Mouse (Mus musculus) embryonic facial prominence, embryonic 10.5 days (tissue): ENCODE data around the gene Atf2. TPM values are rescaled to one million over a fixed set of nuclear protein-coding genes. Genes with fewer than 3 reads are reported as not detected.
A peak's percentile ranks its signal among the peaks of the same experiment; 100 is the strongest.
"Not testable (repeated sequence)": the region's sequence is repeated elsewhere in the genome, so short reads cannot be mapped to it uniquely, and the experiment has no call there.

Source experiments
- DNase-seq: peaks from one replicate; pipeline ENCODE4 v3.0.0-alpha.2; 2017; ENCODE audit warnings: low spot score
- H3K27ac ChIP-seq: fragments of 300-500 bp; sonication (generic); replicated peaks from 2 replicates; pipeline ENCODE4 v1.5.1; 2016; ENCODE audit warnings: mild to moderate bottlenecking
- H3K27me3 ChIP-seq: fragments of 300-500 bp; sonication (generic); replicated peaks from 2 replicates; pipeline ENCODE4 v1.6.1; 2016; ENCODE audit warnings: low read depth, mild to moderate bottlenecking; ENCODE audit not compliant: poor library complexity, severe bottlenecking
- H3K36me3 ChIP-seq: fragments of 300-500 bp; sonication (generic); replicated peaks from 2 replicates; pipeline ENCODE4 v1.6.1; 2016; ENCODE audit warnings: mild to moderate bottlenecking, moderate library complexity
- H3K4me1 ChIP-seq: fragments of 300-500 bp; sonication (generic); 2 replicates; pipeline ENCODE4 v1.6.1; 2016
- H3K4me3 ChIP-seq: fragments of 300-500 bp; sonication (generic); 2 replicates; pipeline ENCODE4 v1.5.1; 2016; ENCODE audit warnings: mild to moderate bottlenecking, moderate library complexity
- H3K9me3 ChIP-seq: fragments of 300-500 bp; sonication (generic); 2 replicates; pipeline ENCODE4 v1.6.1; 2016; ENCODE audit warnings: mild to moderate bottlenecking
- WGBS: fragments of 180-500 bp; shearing (Covaris S2); methylation state at CpG from one replicate; pipeline ENCODE4 v1.1.7; 2016; 5-methylcytosine and 5-hydroxymethylcytosine counted together
- polyA plus RNA-seq: library from polyadenylated mRNA; unstranded; fragments of >200 nt; fragmentation: Nextera tagmentation; extraction: Ambion mirVana; gene quantifications from 2 replicates; pipeline ENCODE4 v1.2.1, GENCODE M21; 2016

The Atf2 gene
- polyA plus RNA-seq, 1 experiment from 2014 or later, result 80.0 TPM

DNA sequence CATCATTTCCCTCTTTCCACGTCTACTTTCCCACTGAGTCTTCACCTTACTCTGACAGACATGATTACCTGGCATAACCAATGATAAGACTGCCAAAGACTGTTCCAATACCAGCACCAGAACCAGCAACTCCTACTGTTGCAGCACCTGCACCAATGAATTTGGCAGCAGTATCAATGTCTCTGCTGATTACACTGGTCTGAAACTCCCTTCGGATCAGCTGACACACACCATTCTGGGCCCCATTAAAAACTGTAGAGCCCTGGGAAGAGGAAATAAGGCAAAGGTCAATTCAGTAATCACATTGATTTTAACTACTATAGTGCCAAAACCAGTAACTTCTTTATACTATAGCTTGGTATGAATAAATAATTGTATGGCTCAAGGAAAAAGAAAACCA, 16.7 kb upstream of the Atf2 start:
- Histone ChIP-seq H3K27me3 (no peaks in the 10 kb centered on the region), H3K27ac (no peak overlapping the region), H3K9me3 (no peaks in the 10 kb centered on the region), H3K36me3 (peaks cover 55% of the 10 kb centered on the region), H3K4me3 (0 out of 2 replicates have a peak overlapping the region, but pooled peaks have one; percentile 23), H3K4me1 (peaks cover 14% of the 10 kb centered on the region)
- DNase-seq, result no peak
- WGBS, result 88% methylated on average over 2 of the region's 2 CpGs

DNA sequence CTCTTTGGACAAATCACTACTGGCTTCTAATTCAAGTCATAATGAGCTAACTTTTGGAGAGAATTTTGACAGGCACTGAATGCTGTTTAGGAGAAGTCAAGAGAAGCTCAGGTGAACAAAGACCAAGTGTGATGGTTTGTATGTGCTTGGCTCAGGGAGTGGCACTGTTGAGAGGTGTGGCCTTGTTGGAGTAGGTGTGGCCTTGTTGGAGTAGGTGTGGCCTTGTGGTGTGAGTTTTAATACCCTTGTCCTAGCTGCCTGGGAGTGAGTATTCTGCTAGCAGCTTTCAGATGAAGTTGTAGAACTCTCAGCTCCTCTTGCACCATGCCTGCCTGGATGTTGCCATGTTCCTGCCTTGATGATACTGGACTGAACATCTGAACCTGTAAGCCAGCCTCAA, 12.2 kb upstream of the Atf2 start:
- H3K27ac ChIP-seq, H3K9me3 ChIP-seq, H3K27me3 ChIP-seq, H3K4me3 ChIP-seq, H3K4me1 ChIP-seq, DNase-seq: not testable (repeated sequence)
- H3K36me3 ChIP-seq, result peaks cover 64% of the 10 kb centered on the region

DNA sequence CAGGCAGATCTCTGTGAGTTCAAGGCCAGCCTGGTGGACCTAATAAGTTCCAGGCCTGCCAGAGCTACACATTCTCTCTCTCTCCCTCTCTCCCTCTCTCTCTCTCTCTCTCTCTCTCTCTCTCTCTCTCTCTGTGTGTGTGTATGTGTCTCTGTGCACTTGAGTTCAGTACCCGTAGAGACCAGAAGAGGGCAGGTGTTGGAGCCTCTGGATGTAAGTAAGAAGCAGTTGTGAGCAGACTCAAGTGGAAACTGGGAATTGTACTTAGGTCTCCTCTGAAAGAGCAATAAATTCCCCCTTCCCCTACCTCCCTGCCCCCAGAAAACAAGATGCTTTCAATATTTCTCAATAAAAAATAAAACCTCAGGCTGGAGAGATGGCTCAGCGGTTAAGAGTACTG, 11.1 kb upstream of the Atf2 start:
- no peak overlapping the region for H3K4me3 ChIP-seq
- H3K4me1 ChIP-seq, result no peaks in the 10 kb centered on the region
- no peaks in the 10 kb centered on the region for H3K27me3 ChIP-seq
- no peaks in the 10 kb centered on the region for H3K9me3 ChIP-seq
- H3K36me3 ChIP-seq, result peaks cover 52% of the 10 kb centered on the region
- no peak for DNase-seq
- WGBS, result 94% methylated on average over 2 of the region's 2 CpGs
- no peak overlapping the region for H3K27ac ChIP-seq

DNA sequence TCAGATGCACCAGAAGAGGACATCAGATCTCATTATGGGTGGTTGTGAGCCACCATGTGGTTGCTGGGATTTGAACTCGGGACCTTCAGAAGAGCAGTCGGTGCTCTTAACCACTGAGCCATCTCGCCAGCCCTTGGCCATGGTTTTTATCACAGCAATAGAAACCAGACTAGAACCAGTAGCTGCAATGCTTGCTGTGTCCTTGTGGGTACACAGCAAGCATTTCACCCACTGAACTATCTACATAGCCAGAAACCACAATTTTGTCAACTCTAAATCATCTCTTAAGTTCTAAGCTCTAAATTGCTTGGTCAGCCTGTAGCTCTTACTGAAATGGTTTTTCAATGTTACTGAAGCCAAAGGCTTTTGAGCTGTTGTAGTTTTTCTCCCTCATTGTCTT, 9.9 kb upstream of the Atf2 start:
- DNase-seq, H3K4me3 ChIP-seq, H3K27ac ChIP-seq, H3K9me3 ChIP-seq, H3K4me1 ChIP-seq, H3K27me3 ChIP-seq: not testable (repeated sequence)
- WGBS, result 97% methylated on average over 3 of the region's 3 CpGs
- peaks cover 40% of the 10 kb centered on the region for H3K36me3 ChIP-seq

DNA sequence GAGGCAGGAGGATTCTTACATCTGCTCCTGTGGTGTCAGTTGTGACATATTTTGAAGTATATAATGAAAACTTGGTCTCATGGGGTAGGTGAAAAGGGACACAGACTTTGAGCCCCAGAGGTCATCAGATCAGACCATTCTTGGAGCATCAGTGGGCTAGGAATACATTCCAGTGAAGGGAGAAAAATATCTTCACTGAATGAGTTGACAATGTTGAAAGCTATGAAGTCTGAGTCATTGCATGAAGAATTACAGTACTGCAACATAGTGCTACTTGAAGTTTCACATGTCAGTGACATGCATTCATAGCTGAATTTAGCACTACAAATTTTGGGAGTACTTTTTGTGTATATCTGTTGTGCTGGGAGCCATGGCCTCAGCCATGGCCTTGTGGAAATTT, 8.7 kb upstream of the Atf2 start:
- peaks cover 29% of the 10 kb centered on the region for H3K36me3 ChIP-seq

DNA sequence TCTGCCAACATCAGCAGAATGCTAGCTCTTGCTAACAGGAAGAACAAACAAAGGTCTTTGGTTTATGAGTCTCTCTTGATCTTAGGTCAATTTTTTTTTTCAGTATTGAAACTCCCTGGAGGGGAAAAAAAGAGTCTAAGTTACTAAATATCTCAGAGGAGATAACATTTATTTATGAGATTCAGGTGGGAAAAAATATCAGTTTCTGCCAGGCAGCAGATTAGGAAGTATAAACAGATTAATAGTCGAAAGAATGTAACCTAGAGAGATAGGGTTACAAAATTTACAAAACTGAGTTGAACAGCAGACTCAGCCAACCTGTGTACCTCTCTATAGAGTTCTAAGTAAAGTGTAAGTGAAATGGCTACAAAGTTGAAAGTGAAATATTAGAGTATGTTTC, 7.9 kb upstream of the Atf2 start:
- H3K4me1 ChIP-seq, result no peaks in the 10 kb centered on the region
- H3K4me3 ChIP-seq, result no peak overlapping the region
- no peak for DNase-seq
- no peak overlapping the region for H3K27ac ChIP-seq
- peaks cover 21% of the 10 kb centered on the region for H3K36me3 ChIP-seq
- 81% methylated on average over 1 of the region's 1 CpGs for WGBS
- no peaks in the 10 kb centered on the region for H3K27me3 ChIP-seq
- H3K9me3 ChIP-seq, result no peaks in the 10 kb centered on the region

More for the DNA sequence above, 8.7 kb upstream of the Atf2 start:
- no peak overlapping the region for H3K27ac ChIP-seq
- no peak overlapping the region for H3K4me3 ChIP-seq
- DNase-seq, result no peak
- H3K4me1 ChIP-seq, result no peaks in the 10 kb centered on the region
- no peaks in the 10 kb centered on the region for H3K9me3 ChIP-seq
- H3K27me3 ChIP-seq, result no peaks in the 10 kb centered on the region

DNA sequence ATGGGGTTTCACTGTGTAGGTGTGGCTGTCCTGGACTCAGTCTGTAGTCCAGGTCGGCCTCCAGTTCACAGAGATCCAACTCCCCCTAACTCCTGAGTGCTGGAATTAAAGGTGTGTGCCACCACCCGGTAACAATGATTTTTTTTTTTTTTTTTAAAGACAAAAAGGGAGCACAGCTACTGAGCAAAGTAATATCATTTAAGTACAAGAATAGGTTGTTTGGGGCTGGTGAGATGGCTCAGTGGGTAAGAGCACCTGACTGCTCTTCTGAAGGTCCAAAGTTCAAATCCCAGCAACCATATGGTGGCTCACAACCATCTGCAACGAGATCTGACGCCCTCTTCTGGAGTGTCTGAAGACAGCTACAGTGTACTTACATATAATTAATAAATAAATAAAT, 4.5 kb upstream of the Atf2 start:
- H3K36me3 ChIP-seq, H3K4me1 ChIP-seq, H3K4me3 ChIP-seq, H3K9me3 ChIP-seq, DNase-seq, H3K27ac ChIP-seq, H3K27me3 ChIP-seq: not testable (repeated sequence)
- 75% methylated on average over 4 of the region's 4 CpGs for WGBS

DNA sequence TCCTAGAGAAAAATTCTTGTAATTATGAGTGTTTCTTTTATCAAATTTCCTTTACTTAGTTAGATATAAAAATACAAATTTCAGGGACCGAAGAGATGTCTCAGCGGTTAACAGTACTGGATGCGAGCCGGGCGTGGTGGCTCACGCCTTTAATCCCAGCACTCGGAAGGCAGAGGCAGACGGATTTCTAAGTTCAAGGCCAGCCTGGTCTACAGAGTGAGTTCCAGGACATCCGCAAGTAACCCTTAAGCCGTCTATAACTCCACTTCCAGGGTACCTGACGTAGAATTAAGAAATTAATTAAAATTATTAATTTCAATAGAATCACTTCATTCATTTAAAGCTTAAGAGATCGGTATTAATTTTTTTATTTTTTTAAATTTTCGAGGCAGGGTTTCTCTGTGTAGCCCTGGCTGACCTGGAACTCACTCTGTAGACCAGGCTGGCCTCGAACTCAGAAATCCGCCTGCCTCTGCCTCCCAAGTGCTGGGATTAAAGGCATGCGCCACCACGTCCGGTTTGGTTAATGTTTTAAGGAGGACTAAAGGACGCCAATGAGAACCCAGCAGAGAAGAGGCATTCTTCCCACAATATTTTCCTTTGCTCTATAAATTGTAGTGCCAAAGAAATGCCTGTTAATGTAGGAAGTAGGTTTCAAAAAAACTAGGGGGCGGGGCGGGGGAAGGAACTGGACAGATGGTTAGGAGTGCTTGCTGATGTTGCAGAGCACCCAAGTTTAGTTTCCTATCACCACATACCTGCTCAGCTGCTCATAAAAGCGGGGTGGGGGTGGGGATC, 1.2 kb upstream of the Atf2 start:
- WGBS, result 69% methylated on average over 22 of the region's 22 CpGs
- no peaks in the 10 kb centered on the region for H3K27me3 ChIP-seq
- no peak for DNase-seq
- H3K36me3 ChIP-seq, result peaks cover 14% of the 10 kb centered on the region
- H3K9me3 ChIP-seq, result no peaks in the 10 kb centered on the region
- peaks cover 10% of the 10 kb centered on the region for H3K4me1 ChIP-seq
- peak overlapping the region; percentile 97 for H3K27ac ChIP-seq
- peak overlapping the region; percentile 94 for H3K4me3 ChIP-seq

DNA sequence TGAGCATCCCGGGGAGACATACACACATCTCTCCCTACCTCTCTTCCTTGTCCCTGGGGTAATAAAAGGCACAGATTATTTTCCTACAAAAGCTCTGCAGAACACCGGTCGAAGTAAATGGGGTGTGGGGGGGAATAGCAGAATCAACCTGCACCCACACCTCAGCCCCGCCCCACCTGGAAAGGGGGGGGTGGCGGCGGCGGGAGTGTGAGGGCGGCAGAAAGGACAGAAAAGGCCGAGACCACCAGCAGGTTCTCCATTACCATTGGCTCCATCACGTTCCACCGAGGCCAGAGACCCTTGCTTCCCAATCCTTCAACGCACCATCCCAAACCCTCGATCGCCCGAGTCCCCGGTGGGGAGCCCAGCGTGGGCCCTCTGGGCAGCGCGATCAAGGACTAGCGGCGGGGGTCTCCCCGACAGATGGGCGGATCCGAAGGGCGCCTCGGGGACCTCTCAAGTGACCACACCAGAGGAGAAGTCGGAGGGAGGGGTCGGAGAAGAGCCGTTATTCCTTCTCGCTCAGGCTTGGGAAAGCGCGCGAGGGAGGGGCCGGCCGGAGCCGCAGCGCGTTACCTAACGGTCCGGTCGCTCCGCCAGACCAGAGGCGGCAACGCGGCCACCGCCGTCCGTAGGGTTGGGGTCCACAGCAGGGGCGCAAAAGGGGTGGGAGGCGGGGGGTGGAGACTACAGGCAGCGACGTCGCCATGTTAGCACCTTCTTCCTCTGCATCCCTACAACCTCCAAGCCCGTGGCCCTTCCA, 557 bp downstream of the Atf2 start:
- no peak for DNase-seq
- WGBS, result under 1% methylated on average over 54 of the region's 54 CpGs
- peaks cover 18% of the 10 kb centered on the region for H3K36me3 ChIP-seq
- no peaks in the 10 kb centered on the region for H3K9me3 ChIP-seq
- H3K27me3 ChIP-seq, result no peaks in the 10 kb centered on the region
- H3K4me3 ChIP-seq, result peak overlapping the region; percentile 94
- H3K27ac ChIP-seq, result peak overlapping the region; percentile 97
- peaks cover 10% of the 10 kb centered on the region for H3K4me1 ChIP-seq

DNA sequence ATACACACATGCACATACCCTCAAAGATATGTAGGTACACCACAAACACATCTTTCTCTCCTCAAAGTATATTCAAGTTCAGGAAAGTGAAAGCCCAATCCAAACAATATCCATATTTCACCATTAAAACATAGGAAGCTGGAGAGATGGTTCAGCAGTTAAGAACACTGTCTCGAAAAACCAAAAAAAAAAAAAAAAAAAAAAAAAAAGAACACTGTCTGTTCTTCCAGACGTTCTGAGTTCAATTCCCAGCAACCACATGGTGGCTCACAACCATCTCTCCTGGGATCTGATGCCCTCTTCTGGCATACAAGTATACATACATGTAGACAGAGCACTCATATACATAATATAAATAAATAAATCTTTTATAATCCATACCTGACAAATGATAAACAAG, 6.4 kb downstream of the Atf2 start:
- DNase-seq, result no peak
- Histone ChIP-seq H3K36me3 (peaks cover 21% of the 10 kb centered on the region), H3K27me3 (no peaks in the 10 kb centered on the region), H3K27ac (no peak overlapping the region), H3K4me1 (peaks cover 2% of the 10 kb centered on the region), H3K4me3 (no peak overlapping the region), H3K9me3 (no peaks in the 10 kb centered on the region)
- 78% methylated on average over 2 of the region's 2 CpGs for WGBS

DNA sequence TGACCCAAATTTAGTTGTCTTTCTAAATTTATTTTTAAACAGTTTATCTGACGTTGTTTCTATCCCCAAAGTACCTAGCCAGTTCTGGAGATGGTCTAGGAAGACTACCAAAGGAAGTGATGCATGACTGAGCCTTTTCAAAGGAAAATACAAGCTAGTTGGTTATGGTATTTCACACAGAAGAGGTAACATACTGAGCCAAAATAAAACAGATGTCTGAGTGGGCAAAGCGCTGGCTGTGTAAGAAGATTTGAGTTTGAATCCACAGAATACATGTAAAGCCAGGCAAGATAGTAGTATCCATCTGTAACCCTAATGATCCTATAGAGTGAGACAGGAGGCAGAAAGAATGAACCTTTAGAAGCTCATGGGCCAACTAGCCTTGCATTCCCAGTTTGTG, 14.5 kb downstream of the Atf2 start:
- no peak for DNase-seq
- WGBS, result 91% methylated on average over 2 of the region's 2 CpGs
- H3K36me3 ChIP-seq, result peaks cover 45% of the 10 kb centered on the region
- H3K27ac ChIP-seq, result no peak overlapping the region
- no peak overlapping the region for H3K4me3 ChIP-seq
- H3K4me1 ChIP-seq, result no peaks in the 10 kb centered on the region
- H3K9me3 ChIP-seq, result no peaks in the 10 kb centered on the region
- H3K27me3 ChIP-seq, result no peaks in the 10 kb centered on the region

DNA sequence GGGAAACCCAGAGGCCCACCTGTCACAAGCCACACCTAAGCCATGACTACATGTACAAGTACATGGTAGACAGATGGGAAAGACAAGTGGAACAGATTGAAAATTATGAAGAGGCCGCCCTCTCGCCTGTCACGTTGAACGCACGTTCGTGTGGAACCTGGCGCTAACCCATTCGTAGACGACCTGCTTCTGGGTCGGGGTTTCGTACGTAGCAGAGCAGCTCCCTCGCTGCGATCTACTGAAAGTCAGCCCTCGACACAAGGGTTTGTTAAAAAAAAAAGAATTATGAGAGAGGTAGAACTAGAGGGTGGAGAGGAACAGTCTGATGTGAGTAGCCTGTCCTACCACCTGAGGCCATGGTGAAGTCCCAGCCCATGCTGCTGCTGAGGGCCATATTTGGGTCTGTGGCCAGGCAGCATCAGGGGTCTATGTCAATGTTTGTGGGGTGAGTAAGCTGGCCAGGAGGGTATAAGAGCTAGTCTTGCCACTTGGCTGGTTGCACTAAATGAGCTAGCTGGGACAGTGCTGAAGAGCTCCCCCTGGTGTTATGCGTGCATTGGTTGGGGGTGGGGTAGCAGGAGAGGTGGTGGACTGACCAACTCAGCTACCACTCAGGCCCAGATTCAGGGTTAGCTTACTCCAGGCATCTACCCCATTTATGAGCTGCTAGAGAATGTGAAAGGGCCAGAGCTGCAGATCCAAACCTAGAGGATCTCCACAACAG, 24.5 kb downstream of the Atf2 start:
- Histone ChIP-seq H3K36me3 (peaks cover 64% of the 10 kb centered on the region), H3K4me1 (no peaks in the 10 kb centered on the region), H3K27me3 (no peaks in the 10 kb centered on the region), H3K9me3 (no peaks in the 10 kb centered on the region), H3K27ac (no peak overlapping the region), H3K4me3 (no peak overlapping the region)
- 84% methylated on average over 16 of the region's 16 CpGs for WGBS
- peak; percentile 22 for DNase-seq
